Mouse (Mus musculus): ENCODE measurements around the gene Hnrnph2. TPM values are rescaled to one million over a fixed set of nuclear protein-coding genes. Genes with fewer than 3 reads are reported as not detected.

Gene Hnrnph2
- total and polyA plus RNA-seq, 2 experiments from 2014 or later, result 42.4 to 116 TPM

- H3K4me3 ChIP-seq (ENCODE audit: low read depth, low read length), result no peak overlapping the region
- no peaks in the 10 kb centered on the region; the same call in 1 of the 2 replicates for H3K27me3 ChIP-seq (ENCODE audit: insufficient read depth, low read length)
- no peak for DNase-seq (ENCODE audit: low spot score)
- H3K27ac ChIP-seq (ENCODE audit: low read depth, low read length), result no peak overlapping the region
- no peak for ATAC-seq (ENCODE audit: low FRiP score)
- no peak for TF ChIP-seq CTCF (IDR thresholded peaks at IDR 0.05)
- no peaks in the 10 kb centered on the region for H3K36me3 ChIP-seq (ENCODE audit: insufficient read depth, low read length)
- no peak overlapping the region for H3K9ac ChIP-seq (replicated peaks; ENCODE audit: low read length, poor library complexity, severe bottlenecking)
- no peak overlapping the region for H3K4me2 ChIP-seq (ENCODE audit: low read depth, low read length, poor library complexity, severe bottlenecking)
- no peaks in the 10 kb centered on the region for H3K4me1 ChIP-seq (ENCODE audit: insufficient read depth, low read length)
- no peaks in the 10 kb centered on the region for H3K9me3 ChIP-seq (ENCODE audit: low read length)
- WGBS, result 86% methylated on average over 4 of the region's 4 CpGs
These were observed 22.4 kb downstream of the Hnrnph2 start for GRCm38 (mm10) chrX:134623350-134623749.

- ATAC-seq (ENCODE audit: low FRiP score) (no peak), DNase-seq (ENCODE audit: low spot score) (no peak)
- WGBS, result 81% methylated on average over 2 of the region's 2 CpGs
- TF ChIP-seq CTCF (IDR thresholded peaks at IDR 0.05), result no peak
- no peak overlapping the region for H3K9ac ChIP-seq (replicated peaks; ENCODE audit: low read length, poor library complexity, severe bottlenecking)
- no peak overlapping the region for H3K27ac ChIP-seq (ENCODE audit: low read depth, low read length)
- no peaks in the 10 kb centered on the region for H3K9me3 ChIP-seq (ENCODE audit: low read length)
- no peaks in the 10 kb centered on the region for H3K36me3 ChIP-seq (ENCODE audit: insufficient read depth, low read length)
- H3K4me2 ChIP-seq (ENCODE audit: low read depth, low read length, poor library complexity, severe bottlenecking), result no peak overlapping the region
- no peaks in the 10 kb centered on the region for H3K4me1 ChIP-seq (ENCODE audit: insufficient read depth, low read length)
- no peak overlapping the region for H3K4me3 ChIP-seq (ENCODE audit: low read depth, low read length)
- no peaks in the 10 kb centered on the region; the same call in 1 of the 2 replicates for H3K27me3 ChIP-seq (ENCODE audit: insufficient read depth, low read length)
These were observed 27.2 kb downstream of the Hnrnph2 start for GRCm38 (mm10) chrX:134628200-134628599.

DNA sequence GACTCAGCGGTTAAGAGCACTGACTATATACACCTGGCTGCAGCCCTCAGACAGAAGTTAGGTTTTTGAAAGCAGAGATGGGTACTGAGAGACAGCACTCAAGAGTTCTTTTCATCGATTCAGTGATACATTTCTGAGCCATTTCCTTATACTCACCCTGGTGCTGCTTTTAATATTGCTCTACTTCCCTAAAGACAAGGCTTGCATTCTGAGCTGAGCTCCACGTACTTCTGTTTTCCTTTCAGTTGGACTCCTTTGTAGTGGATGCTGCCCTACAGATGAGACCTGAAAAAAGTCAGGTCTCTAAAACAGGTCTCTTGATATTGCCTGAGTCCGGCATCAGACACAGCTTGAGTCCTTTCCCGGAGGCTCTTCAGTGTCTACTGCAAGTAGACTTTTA, 31.7 kb downstream of the Hnrnph2 start:
- no peak for TF ChIP-seq CTCF (IDR thresholded peaks at IDR 0.05)
- H3K27ac ChIP-seq (ENCODE audit: low read depth, low read length), result no peak overlapping the region
- no peak overlapping the region for H3K4me3 ChIP-seq (ENCODE audit: low read depth, low read length)
- no peak overlapping the region for H3K4me2 ChIP-seq (ENCODE audit: low read depth, low read length, poor library complexity, severe bottlenecking)
- DNase-seq (ENCODE audit: low spot score), result no peak
- H3K9me3 ChIP-seq (ENCODE audit: low read length), result no peaks in the 10 kb centered on the region
- H3K4me1 ChIP-seq (ENCODE audit: insufficient read depth, low read length), result no peaks in the 10 kb centered on the region
- H3K36me3 ChIP-seq (ENCODE audit: insufficient read depth, low read length), result no peaks in the 10 kb centered on the region
- WGBS, result 87% methylated on average over 5 of the region's 5 CpGs
- no peak for ATAC-seq (ENCODE audit: low FRiP score)
- H3K27me3 ChIP-seq (ENCODE audit: insufficient read depth, low read length), result no peaks in the 10 kb centered on the region
- no peak overlapping the region for H3K9ac ChIP-seq (replicated peaks; ENCODE audit: low read length, poor library complexity, severe bottlenecking)

GRCm38 (mm10) chrX:134635111-134635510, 34.1 kb downstream of the Hnrnph2 start:
- Histone ChIP-seq H3K27ac (ENCODE audit: low read depth, low read length) (no peak overlapping the region), H3K4me2 (ENCODE audit: low read depth, low read length, poor library complexity, severe bottlenecking) (no peak overlapping the region), H3K4me3 (ENCODE audit: low read depth, low read length) (no peak overlapping the region), H3K36me3 (ENCODE audit: insufficient read depth, low read length) (no peaks in the 10 kb centered on the region), H3K27me3 (ENCODE audit: insufficient read depth, low read length) (no peaks in the 10 kb centered on the region), H3K9me3 (ENCODE audit: low read length) (no peaks in the 10 kb centered on the region), H3K9ac (replicated peaks; ENCODE audit: low read length, poor library complexity, severe bottlenecking) (no peak overlapping the region), H3K4me1 (ENCODE audit: insufficient read depth, low read length) (no peaks in the 10 kb centered on the region)
- 38% methylated on average over 3 of the region's 3 CpGs for WGBS
- no peak for DNase-seq (ENCODE audit: low spot score)
- ATAC-seq (ENCODE audit: low FRiP score), result no peak
- TF ChIP-seq CTCF (IDR thresholded peaks at IDR 0.05), result no peak

DNA sequence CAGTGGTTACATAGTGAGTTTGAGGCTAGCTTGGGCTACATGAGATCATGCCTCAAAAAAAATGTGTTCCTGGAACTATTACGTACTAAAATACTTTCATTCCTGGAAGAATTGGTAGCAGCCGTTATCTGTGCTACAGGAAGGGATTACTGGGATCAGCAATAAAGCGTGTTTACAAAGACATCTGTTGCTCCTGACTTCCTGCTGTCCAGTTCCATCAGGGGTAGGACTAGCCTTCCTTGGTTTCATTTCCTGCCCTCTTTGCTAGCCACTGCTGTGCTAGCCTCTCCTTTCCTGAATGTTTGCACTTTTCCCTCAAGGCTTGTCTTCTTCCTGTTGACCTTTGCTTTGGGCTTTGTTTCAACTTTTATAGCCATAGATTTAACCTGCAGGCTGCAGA, 34.9 kb downstream of the Hnrnph2 start:
- TF ChIP-seq CTCF (IDR thresholded peaks at IDR 0.05), result no peak

GRCm38 (mm10) chrX:134641000-134641760, 40.2 kb downstream of the Hnrnph2 start:
- ATAC-seq (ENCODE audit: low FRiP score), result no peak
- DNase-seq (ENCODE audit: low spot score), result no peak
- 81% methylated on average over 10 of the region's 10 CpGs for WGBS
- Histone ChIP-seq H3K9ac (replicated peaks; ENCODE audit: low read length, poor library complexity, severe bottlenecking) (no peak overlapping the region), H3K27ac (ENCODE audit: low read depth, low read length) (no peak overlapping the region), H3K4me3 (ENCODE audit: low read depth, low read length) (no peak overlapping the region), H3K4me1 (ENCODE audit: insufficient read depth, low read length) (no peaks in the 10 kb centered on the region), H3K9me3 (ENCODE audit: low read length) (no peaks in the 10 kb centered on the region), H3K4me2 (ENCODE audit: low read depth, low read length, poor library complexity, severe bottlenecking) (no peak overlapping the region), H3K36me3 (ENCODE audit: insufficient read depth, low read length) (no peaks in the 10 kb centered on the region), H3K27me3 (ENCODE audit: insufficient read depth, low read length) (no peaks in the 10 kb centered on the region; the same call in 1 of the 2 replicates)
- no peak for TF ChIP-seq CTCF (IDR thresholded peaks at IDR 0.05)

More for the DNA sequence above, 34.9 kb downstream of the Hnrnph2 start:
- Histone ChIP-seq H3K27me3 (ENCODE audit: insufficient read depth, low read length) (no peaks in the 10 kb centered on the region), H3K9ac (replicated peaks; ENCODE audit: low read length, poor library complexity, severe bottlenecking) (no peak overlapping the region), H3K4me3 (ENCODE audit: low read depth, low read length) (no peak overlapping the region), H3K4me2 (ENCODE audit: low read depth, low read length, poor library complexity, severe bottlenecking) (no peak overlapping the region), H3K36me3 (ENCODE audit: insufficient read depth, low read length) (no peaks in the 10 kb centered on the region), H3K27ac (ENCODE audit: low read depth, low read length) (no peak overlapping the region), H3K4me1 (ENCODE audit: insufficient read depth, low read length) (no peaks in the 10 kb centered on the region), H3K9me3 (ENCODE audit: low read length) (no peaks in the 10 kb centered on the region)
- WGBS, result 66% methylated on average over 3 of the region's 3 CpGs
- DNase-seq (ENCODE audit: low spot score) (no peak), ATAC-seq (ENCODE audit: low FRiP score) (no peak)
